Mouse (Mus musculus) cerebellum, adult 2 months (tissue): ENCODE results near the gene Fam83c. TPM values are rescaled to one million over a fixed set of nuclear protein-coding genes. Genes with fewer than 3 reads are reported as not detected.
A peak's percentile ranks its signal among the peaks of the same experiment; 100 is the strongest.

ENCODE experiments used
- DNase-seq, 2 experiments: peaks; one replicate each; pipeline ENCODE4 v3.0.0; 2021
- H3K27ac ChIP-seq: fragments of 200-500 bp; 2 replicates; pipeline ENCODE4 v1.5.1; 2012; ENCODE audit warnings: low read length, control low read depth, inconsistent platforms; ENCODE audit not compliant: insufficient read depth
- H3K27me3 ChIP-seq: fragments of 200-500 bp; 2 replicates; pipeline ENCODE4 v1.6.1; 2012; ENCODE audit warnings: inconsistent platforms, mild to moderate bottlenecking, low read length, moderate library complexity; ENCODE audit not compliant: control insufficient read depth, insufficient read depth
- H3K4me1 ChIP-seq: fragments of 200-500 bp; 2 replicates; pipeline ENCODE4 v1.6.1; 2011; ENCODE audit warnings: low read length; ENCODE audit not compliant: control insufficient read depth, insufficient read depth
- H3K4me3 ChIP-seq: fragments of 200-500 bp; replicated peaks from 2 replicates; pipeline ENCODE3; 2011; ENCODE audit warnings: mild to moderate bottlenecking, low read depth, low read length, control low read depth; ENCODE audit not compliant: insufficient read depth
- CTCF ChIP-seq: fragments of 200-500 bp; IDR thresholded peaks from 2 replicates; pipeline ENCODE4 v1.5.1; 2011; ENCODE audit warnings: low read depth, mild to moderate bottlenecking, control low read depth, low read length, moderate library complexity, borderline replicate concordance; ENCODE audit not compliant: insufficient read depth
- POLR2A ChIP-seq: fragments of 200-500 bp; IDR thresholded peaks from 2 replicates; pipeline ENCODE4 v1.6.1; 2011; ENCODE audit warnings: low read length, control low read depth, borderline replicate concordance; ENCODE audit not compliant: insufficient read depth
- WGBS: fragments of 180-500 bp; shearing (Covaris S2); methylation state at CpG from one replicate; pipeline ENCODE4 v1.1.7; 2018; 5-methylcytosine and 5-hydroxymethylcytosine counted together
- polyA plus RNA-seq: library from polyadenylated mRNA; depleted of rRNA; stranded (reverse); fragments of >200 nt; gene quantifications from 2 replicates; pipeline ENCODE4 v1.2.3, GENCODE M21; 2012

Fam83c gene
- polyA plus RNA-seq, 1 experiment = not detected

DNA sequence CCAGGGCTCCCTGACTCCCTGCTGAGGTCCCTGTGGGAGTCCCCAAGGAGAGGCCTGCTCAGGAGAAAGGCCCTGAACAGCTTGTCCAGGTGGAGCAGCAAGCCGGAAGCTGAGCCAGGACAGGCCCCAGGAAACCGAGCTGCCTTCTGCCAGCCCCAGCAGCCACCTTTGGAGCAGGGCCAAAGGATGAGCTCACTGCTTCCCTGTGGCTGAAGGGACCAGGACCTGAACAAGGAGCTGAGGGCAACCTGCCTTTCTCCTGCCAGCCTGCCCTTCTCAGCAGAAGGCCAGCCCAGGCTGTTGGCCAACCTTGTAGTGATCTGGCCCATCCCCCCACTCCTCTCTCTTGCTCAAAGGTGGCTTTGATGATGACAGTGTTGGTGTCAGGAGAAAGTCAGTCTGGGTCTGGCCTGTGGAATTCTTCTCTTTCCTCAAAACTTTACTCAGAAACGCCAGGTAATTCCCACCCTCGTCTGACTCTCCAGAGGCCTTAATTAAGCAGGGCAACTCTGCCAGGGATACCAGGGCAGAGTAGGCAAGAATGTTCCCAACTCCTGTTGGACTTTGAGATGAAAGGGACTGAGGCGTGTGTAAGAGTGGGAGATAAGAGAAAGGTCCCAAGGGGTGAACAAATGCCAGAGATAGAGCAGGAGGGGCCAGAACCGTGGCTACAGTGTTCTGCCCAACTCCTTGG is 29.3 kb downstream of the Fam83c start:
- Histone ChIP-seq H3K4me3 (no peak overlapping the region), H3K4me1 (peaks cover 46% of the 10 kb centered on the region), H3K27ac (peak overlapping the region; percentile 96), H3K27me3 (no peaks in the 10 kb centered on the region)
- DNase-seq = peak; percentile 99 to 100
- peak; percentile 14; the same call in 1 of the 2 replicates for TF ChIP-seq CTCF
- TF ChIP-seq POLR2A = no peak
- 8% methylated on average over 6 of the region's 6 CpGs for WGBS

- no peak for DNase-seq
- Histone ChIP-seq H3K4me1 (peaks cover 47% of the 10 kb centered on the region), H3K4me3 (no peak overlapping the region), H3K27ac (peak overlapping the region; percentile 96), H3K27me3 (no peaks in the 10 kb centered on the region)
- TF ChIP-seq CTCF (no peak), POLR2A (no peak)
- 14% methylated on average over 5 of the region's 5 CpGs for WGBS
These were observed 30.6 kb downstream of the Fam83c start for GRCm38 (mm10) chr2:155804053-155804452.

DNA sequence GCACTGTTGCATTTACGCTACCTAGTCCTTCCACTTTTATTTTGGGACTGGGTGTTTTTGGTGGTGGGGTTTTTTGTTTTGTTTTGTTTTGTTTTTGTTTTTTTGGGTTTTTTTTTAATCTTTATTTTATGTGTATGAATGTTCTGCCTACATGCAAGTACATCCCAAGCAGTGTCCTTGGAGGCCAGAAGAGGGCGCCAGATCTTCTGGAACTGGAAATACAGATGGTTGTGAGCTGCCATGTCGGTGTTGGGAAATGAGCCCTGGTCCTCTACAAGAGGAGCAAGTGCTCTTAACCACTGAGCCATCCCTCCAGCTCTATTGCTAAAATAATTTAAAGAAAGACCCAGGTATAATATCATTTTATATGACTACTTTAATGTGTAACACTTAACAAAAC is 31.9 kb downstream of the Fam83c start:
- H3K4me1 ChIP-seq = peaks cover 54% of the 10 kb centered on the region
- DNase-seq = no peak
- no peak overlapping the region; the same call in 1 of the 2 replicates for H3K27ac ChIP-seq
- WGBS = 55% methylated on average over 3 of the region's 3 CpGs
- H3K27me3 ChIP-seq = no peaks in the 10 kb centered on the region
- H3K4me3 ChIP-seq = no peak overlapping the region
- TF ChIP-seq POLR2A (no peak), CTCF (peak; percentile 44; the same call in 1 of the 2 replicates)

DNA sequence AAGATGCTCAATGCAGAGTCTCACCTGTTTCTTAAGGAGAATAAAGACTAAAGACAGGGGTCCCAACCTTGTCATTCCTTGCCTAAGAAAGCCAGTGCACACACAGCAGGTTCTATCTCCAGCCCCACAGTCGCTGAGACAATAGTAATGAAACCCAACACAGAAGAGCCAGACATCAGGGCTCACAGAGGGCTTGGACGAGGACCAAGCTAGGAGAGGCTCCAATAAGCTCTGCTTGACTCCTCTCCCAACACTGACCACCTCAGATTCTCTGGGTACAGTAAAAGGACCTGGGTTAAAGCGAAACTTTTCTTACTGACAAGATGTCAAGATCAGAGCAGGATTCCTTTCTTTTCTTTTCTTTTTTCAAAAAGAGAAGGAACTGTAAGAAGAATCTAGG is 36.0 kb downstream of the Fam83c start:
- H3K4me1 ChIP-seq = peaks cover 48% of the 10 kb centered on the region
- H3K27ac ChIP-seq = peak overlapping the region; percentile 93
- WGBS = 10% methylated on average over 3 of the region's 3 CpGs
- H3K4me3 ChIP-seq = no peak overlapping the region
- DNase-seq = no peak
- H3K27me3 ChIP-seq = no peaks in the 10 kb centered on the region
- TF ChIP-seq POLR2A (no peak), CTCF (no peak)

DNA sequence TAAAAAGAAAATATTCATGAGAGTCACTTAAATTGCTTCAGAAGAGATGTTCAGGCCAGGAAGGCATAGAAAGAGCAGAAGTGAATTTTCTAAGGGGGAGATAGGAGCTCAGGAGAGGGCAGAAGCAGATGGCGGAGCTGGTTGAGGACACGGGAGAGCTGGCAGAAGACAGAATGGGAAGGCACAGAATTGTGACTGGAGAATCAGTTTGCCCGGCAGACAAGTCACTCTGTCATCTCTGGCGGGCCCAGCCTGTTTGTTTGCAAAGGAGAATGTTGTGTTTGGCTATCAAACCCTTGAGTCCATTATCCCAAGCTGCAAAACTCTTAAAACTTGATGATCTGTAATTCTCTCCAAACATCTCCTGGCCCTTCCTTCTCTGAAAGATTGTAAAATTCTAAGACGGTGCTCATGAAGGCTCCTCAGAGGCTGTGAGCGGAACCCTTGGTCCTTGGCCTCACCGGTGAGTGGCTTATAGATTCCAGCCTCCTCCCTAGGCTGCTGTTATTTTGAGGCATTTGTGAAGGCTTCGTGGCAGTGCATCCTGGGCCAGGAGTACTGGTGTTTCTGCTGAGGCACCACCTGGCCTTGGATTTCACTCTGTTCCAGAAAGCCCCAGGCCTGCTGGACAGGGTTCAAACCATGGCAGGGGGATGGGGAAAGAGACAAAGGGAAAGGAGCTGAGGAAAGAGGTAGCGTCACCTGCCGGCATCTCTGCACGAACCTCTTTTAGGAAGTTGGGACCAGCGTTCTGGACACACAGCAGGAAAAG is 39.8 kb downstream of the Fam83c start:
- H3K27me3 ChIP-seq = no peaks in the 10 kb centered on the region
- H3K27ac ChIP-seq = peak overlapping the region; percentile 81
- DNase-seq = peak; percentile 99
- TF ChIP-seq POLR2A = peak; percentile 38; the same call in 1 of the 2 replicates
- peak; percentile 64; the same call in 1 of the 2 replicates for TF ChIP-seq CTCF
- WGBS = 14% methylated on average over 12 of the region's 12 CpGs
- no peak overlapping the region for H3K4me3 ChIP-seq
- peaks cover 76% of the 10 kb centered on the region for H3K4me1 ChIP-seq

- Histone ChIP-seq H3K4me1 (peaks cover 66% of the 10 kb centered on the region), H3K27ac (peak overlapping the region; percentile 72), H3K4me3 (no peak overlapping the region), H3K27me3 (no peaks in the 10 kb centered on the region)
- WGBS = 12% methylated on average over 12 of the region's 12 CpGs
- DNase-seq = peak in 1 of 2 experiments; percentile 56
- TF ChIP-seq CTCF (no peak), POLR2A (no peak)
These were observed 41.8 kb downstream of the Fam83c start for GRCm38 (mm10) chr2:155792899-155793298.

- peak; percentile 63 to 65 for DNase-seq
- 11% methylated on average over 18 of the region's 18 CpGs for WGBS
- H3K4me3 ChIP-seq = no peak overlapping the region
- H3K27ac ChIP-seq = peak overlapping the region; percentile 57
- no peaks in the 10 kb centered on the region for H3K27me3 ChIP-seq
- H3K4me1 ChIP-seq = peaks cover 59% of the 10 kb centered on the region
- TF ChIP-seq POLR2A (no peak), CTCF (no peak)
These were observed 46.4 kb downstream of the Fam83c start for GRCm38 (mm10) chr2:155787949-155788931.
